Mouse (Mus musculus): ENCODE data around the gene Slc25a51.

Slc25a51 gene

GRCm38 (mm10) chr4:45426724-45427457 lies 18.3 kb upstream of the Slc25a51 start:
- no peak for DNase-seq (ENCODE audit: low spot score in 2 of 2)

DNA sequence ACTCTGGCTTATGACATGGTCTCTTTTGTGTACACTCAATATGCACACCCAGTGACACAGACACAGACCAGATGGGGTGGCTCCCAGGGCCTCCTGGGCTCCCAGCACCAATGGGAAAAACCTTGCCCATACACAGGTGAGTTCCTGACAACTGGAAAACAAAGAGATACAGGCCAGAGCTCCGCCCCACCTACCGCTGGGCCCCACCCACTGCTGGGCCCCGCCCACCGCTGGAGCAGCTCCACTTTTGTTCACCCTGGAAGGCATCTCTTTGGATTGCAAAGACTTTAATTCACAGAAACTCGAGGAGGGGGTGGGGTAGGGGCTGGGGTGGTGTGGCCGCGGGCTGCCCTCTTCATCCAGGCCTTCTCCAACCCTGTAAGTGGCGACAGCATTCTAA lies 14.8 kb upstream of the Slc25a51 start:
- DNase-seq (ENCODE audit: low spot score in 2 of 2) = no peak

DNA sequence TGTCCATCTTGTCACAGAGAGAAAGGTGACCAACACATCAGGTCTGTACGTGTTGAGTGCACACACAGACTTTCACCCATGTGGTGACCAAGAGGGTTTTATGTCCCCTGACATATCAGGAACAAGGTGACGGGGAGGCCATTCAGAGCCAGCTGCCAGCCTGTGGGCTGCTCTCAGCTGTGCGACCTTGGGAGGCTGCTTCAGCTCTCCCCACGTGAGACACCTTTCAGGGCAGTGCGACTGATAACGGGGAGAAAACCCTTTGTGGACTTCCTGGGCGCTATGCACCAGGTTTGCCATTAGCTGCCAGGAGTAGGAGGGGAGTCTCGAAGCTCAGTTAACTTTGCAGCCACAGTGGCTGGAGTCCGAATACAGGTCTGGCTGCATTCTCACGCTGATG lies 14.1 kb upstream of the Slc25a51 start:
- DNase-seq (ENCODE audit: low spot score in 2 of 2) = no peak

DNA sequence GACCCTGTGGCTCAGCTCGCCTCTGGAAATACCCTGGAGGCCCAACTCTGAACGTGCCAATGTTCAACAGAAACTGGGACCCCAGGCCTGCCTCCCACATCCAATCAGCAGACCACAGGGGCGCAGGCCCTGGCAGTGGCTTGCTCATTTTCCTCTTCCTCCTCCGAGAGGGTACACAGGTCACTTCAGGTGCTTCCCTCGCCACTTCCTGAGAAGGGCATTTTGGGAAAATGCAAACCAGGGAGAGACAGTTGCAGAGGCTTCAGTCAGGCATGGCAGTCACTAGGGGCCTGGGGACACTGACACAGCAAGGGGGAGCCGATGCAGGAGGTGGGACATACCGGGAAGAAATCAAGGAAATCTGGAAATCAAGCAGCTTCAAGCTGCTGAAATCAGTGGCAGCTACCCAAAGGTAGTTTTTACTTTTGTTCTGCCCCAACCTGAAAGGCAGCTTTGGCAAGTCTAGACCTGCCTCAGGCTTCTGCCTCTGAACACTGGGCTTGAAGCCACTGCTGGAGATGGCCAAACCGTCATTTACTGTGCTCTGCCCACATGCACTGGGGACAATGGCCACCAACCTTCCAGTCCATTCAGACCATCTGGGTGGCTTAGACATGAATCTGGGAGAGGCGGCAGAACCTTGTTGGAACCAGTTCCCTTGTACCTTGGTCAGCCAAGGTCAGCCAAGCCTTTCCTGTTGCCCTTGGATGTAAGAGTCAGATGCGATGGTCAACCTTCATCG lies 13.1 kb upstream of the Slc25a51 start:
- DNase-seq (ENCODE audit: low spot score in 2 of 2) = no peak

GRCm38 (mm10) chr4:45420733-45421132 lies 12.2 kb upstream of the Slc25a51 start:
- no peak for DNase-seq (ENCODE audit: low spot score in 2 of 2)

- DNase-seq (ENCODE audit: low spot score in 2 of 2) = no peak
Observed at GRCm38 (mm10) chr4:45419051-45419450, 10.5 kb upstream of the Slc25a51 start.

- DNase-seq (ENCODE audit: low spot score in 2 of 2) = peak; percentile 23 to 61
Observed at GRCm38 (mm10) chr4:45418229-45418950, 9.8 kb upstream of the Slc25a51 start.

DNA sequence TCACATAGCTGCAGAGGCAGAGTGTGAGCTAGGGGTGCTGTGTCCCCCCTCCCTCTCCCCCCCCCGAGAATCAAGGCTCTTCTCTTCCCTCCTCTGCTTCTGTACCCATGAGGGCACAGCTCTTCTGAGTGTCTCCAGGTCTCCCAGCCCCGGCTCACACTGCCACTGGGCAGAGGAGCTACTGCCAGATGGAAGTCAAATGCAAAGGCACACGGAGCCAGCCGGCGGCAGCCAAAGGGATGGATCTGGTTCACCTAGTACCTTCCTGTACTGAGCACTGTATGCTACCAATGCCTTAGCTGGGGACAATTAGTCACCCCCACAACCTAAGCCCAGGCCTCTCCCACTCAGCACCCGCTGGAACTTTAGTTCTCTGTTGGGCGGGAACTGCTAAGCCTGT lies 7.7 kb upstream of the Slc25a51 start:
- no peak for DNase-seq (ENCODE audit: low spot score in 2 of 2)

GRCm38 (mm10) chr4:45413674-45414338 lies 5.2 kb upstream of the Slc25a51 start:
- no peak for DNase-seq (ENCODE audit: low spot score in 2 of 2)

GRCm38 (mm10) chr4:45412433-45413192 lies 4.0 kb upstream of the Slc25a51 start:
- no peak for DNase-seq (ENCODE audit: low spot score in 2 of 2)

- DNase-seq (ENCODE audit: low spot score in 2 of 2) = no peak
Observed at GRCm38 (mm10) chr4:45411181-45411790, 2.7 kb upstream of the Slc25a51 start.

GRCm38 (mm10) chr4:45409270-45409669 lies 704 bp upstream of the Slc25a51 start:
- peak; percentile 48 to 83 for DNase-seq (ENCODE audit: low spot score in 2 of 2)

DNA sequence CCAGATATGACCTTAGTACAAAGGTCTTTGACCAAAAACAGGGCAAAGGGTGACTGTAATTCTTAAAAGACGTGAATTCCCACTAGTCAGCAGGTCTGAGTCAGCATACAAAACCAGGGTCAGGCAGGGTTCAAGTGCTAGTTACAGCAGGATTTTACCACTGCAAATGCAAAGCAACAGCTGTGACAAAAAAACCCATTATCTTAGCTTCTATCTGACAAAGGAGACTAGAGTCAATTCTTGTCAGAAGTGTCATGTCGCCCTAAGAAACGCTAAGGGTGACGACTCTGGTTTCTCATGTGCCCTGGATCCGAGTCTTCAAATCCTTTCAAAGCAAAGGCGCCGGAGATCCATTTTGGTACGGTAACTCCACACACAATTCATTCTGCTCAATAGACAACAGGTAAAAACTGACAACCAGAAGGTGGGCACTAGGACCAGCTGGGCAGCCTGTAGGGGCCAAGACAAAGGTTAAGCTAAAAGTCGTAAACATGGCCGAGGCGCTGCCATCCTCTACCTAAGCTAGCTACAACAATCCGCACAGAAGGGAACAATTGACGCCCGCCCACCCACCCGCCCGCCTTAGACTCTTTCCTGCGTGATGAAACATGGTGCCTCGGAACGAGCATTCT lies 747 bp downstream of the Slc25a51 start:
- DNase-seq (ENCODE audit: low spot score in 2 of 2) = peak; percentile 41 to 46

GRCm38 (mm10) chr4:45407001-45407702 lies 1.4 kb downstream of the Slc25a51 start:
- no peak for DNase-seq (ENCODE audit: low spot score in 2 of 2)

DNA sequence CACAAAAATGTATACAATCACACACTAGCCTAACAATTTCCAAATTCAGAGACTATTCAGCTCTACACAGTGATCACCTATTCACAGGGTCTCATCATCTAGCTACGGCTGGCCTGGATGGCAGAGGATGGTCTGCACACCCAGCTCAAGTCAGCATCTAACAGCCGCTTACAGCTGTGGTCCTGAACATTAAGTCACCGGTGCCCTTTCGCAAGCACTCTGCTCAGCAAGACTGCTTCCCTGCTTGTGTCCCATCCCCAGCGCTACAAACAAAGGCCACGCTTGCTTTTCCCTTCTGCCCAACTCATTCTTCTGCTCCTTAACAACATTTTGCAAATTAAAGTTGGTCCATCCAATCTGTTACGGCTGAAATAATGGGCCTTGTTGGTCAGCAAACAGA lies 2.2 kb downstream of the Slc25a51 start:
- no peak for DNase-seq (ENCODE audit: low spot score in 2 of 2)

- no peak for DNase-seq (ENCODE audit: low spot score in 2 of 2)
Observed at GRCm38 (mm10) chr4:45405315-45405714, 3.3 kb downstream of the Slc25a51 start.

DNA sequence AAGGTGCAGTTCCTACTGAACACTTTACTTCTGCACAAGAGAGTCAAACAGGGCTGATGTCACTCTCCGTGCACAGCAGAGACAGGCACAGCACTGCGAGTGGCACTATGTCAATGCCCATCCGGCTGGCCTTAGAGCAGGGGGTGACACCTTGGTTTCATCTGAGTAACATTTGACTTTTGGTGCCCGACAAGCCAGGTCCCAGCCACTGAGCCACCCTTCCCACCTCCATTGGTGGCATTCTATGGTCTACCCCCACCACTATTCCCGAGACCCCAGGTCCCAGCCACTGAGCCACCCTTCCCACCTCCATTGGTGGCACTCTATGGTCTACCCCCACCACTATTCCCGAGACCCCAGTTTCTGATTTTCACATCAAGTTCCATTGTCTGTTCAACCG lies 4.5 kb downstream of the Slc25a51 start:
- no peak for DNase-seq (ENCODE audit: low spot score in 2 of 2)

DNA sequence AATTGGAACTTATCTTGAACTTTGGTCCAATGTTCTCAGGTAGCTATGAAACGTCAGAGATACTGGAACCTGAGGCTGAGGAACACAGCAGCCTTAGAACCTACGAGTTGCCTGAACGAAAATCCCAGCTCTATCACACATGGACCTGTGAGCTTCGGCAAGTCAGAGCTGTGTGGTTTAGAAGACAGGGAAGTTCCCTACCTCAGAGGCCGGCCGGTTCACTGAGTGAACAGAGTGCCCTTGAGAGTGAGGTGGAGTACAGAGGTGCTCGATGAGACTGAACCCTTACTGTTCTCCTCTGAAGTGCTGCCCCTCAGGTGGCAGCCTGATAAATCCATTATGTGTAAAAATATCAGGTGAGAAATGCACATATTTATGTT lies 5.1 kb downstream of the Slc25a51 start:
- DNase-seq (ENCODE audit: low spot score in 2 of 2) = peak; percentile 17 to 36

DNA sequence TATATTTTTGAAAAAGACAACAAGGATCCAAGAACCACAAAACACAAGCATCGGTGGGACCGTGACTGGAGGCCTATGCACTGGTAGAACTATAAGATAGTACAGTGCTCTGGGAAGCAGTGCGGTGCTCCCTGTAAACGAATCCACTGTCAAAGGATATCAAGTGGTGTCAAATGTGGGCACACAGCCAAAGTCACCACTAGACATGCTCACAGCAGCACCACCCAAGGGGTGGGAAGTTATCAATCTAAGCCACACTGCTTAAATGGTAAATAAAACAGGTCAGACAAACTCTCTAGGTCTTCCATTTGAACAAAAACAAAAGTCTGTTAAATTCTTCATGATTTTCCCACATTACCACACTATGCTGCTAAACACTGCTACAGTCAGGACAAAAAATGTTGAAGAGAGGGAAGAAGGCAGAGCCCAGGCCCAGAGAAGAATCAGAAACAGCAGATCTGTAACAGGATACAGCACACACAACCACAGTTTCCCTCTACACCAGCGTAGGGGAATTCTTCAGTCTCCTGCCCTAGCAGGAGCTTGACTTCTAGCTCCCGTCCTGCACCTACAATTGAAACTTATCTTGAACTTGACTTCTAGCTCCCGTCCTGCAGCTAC lies 5.6 kb downstream of the Slc25a51 start:
- DNase-seq (ENCODE audit: low spot score in 2 of 2) = peak in 1 of 2 experiments; percentile 34
